Mouse (Mus musculus): ENCODE results near the gene Gm9040.
"Not testable (repeated sequence)": the region's sequence is repeated elsewhere in the genome, so short reads cannot be mapped to it uniquely, and the experiment has no call there.

The Gm9040 gene

GRCm38 (mm10) chr10:118326869-118327268, at the start of gene Gm9040:
TSS of gene Gm9040 (minus strand) at chr10:118326969.
- DNase-seq, result not testable (repeated sequence)

- DNase-seq, result peak; percentile 55 to 71
Measured at GRCm38 (mm10) chr10:118370443-118370842, 43.7 kb upstream of the Gm9040 start.

GRCm38 (mm10) chr10:118369518-118369917, 42.7 kb upstream of the Gm9040 start:
- no peak for DNase-seq

GRCm38 (mm10) chr10:118354005-118354404, 27.2 kb upstream of the Gm9040 start, which contains the start of gene Gm9049:
TSS of gene Gm9049 (minus strand) at chr10:118354105.
- not testable (repeated sequence) for DNase-seq

- DNase-seq, result not testable (repeated sequence)
Measured at GRCm38 (mm10) chr10:118348579-118348978, 21.8 kb upstream of the Gm9040 start, which contains the start of gene Gm9048. TSS of gene Gm9048 (minus strand) at chr10:118348679.

GRCm38 (mm10) chr10:118343155-118343554, 16.4 kb upstream of the Gm9040 start, which contains the start of gene Gm9046:
TSS of gene Gm9046 (minus strand) at chr10:118343255.
- DNase-seq, result not testable (repeated sequence)

GRCm38 (mm10) chr10:118337731-118338130, 11.0 kb upstream of the Gm9040 start, which contains the start of gene Gm9045:
TSS of gene Gm9045 (minus strand) at chr10:118337831.
- not testable (repeated sequence) for DNase-seq

GRCm38 (mm10) chr10:118332308-118332707, 5.5 kb upstream of the Gm9040 start, which contains the start of gene Gm9044:
TSS of gene Gm9044 (minus strand) at chr10:118332408.
- not testable (repeated sequence) for DNase-seq

- no peak for DNase-seq
Measured at GRCm38 (mm10) chr10:118319024-118319423, 7.7 kb downstream of the Gm9040 start.

GRCm38 (mm10) chr10:118302133-118302532, 24.6 kb downstream of the Gm9040 start:
- not testable (repeated sequence) for DNase-seq

GRCm38 (mm10) chr10:118294938-118295337, 31.8 kb downstream of the Gm9040 start, which contains the start of gene Iltifb:
TSS of gene Iltifb (minus strand) at chr10:118295038.
- no peak for DNase-seq

- not testable (repeated sequence) for DNase-seq
Measured at GRCm38 (mm10) chr10:118283016-118283415, 43.8 kb downstream of the Gm9040 start.

GRCm38 (mm10) chr10:118282565-118282964, 44.2 kb downstream of the Gm9040 start:
- not testable (repeated sequence) for DNase-seq

GRCm38 (mm10) chr10:118278069-118278468, 48.7 kb downstream of the Gm9040 start:
- not testable (repeated sequence) for DNase-seq

Data from thymus, adult 18-20 months (tissue).